Mouse (Mus musculus): ENCODE measurements around the gene Disp1. TPM values are rescaled to one million over a fixed set of nuclear protein-coding genes. Genes with fewer than 3 reads are reported as not detected.

Gene Disp1
- 1 to 10 TPM; 3.8 to 3.9 TPM for total RNA-seq (2021)

- peak; percentile 52 to 85 for DNase-seq (ENCODE audit: extremely low spot score in 1 of 2, low spot score in 2 of 2)
- intact Hi-C loops (cut with DNase I): no loop called here
Measured at GRCm38 (mm10) chr1:183220796-183221718, at the start of gene Disp1. Disp1 (minus strand) TSS chr1:183221522.

GRCm38 (mm10) chr1:183267666-183268065 is 46.3 kb upstream of the Disp1 start:
- no peak for DNase-seq (ENCODE audit: extremely low spot score in 1 of 2, low spot score in 2 of 2)
- intact Hi-C loops (cut with DNase I): no loop called here

- intact Hi-C loops (cut with DNase I): no loop called here
Measured at GRCm38 (mm10) chr1:183265921-183266467, 44.7 kb upstream of the Disp1 start.

GRCm38 (mm10) chr1:183264145-183265008 is 43.1 kb upstream of the Disp1 start:
- no peak for DNase-seq (ENCODE audit: extremely low spot score in 1 of 2, low spot score in 2 of 2)
- intact Hi-C loops (cut with DNase I): no loop called here

More at GRCm38 (mm10) chr1:183265921-183266467, 44.7 kb upstream of the Disp1 start:
- peak in 1 of 2 experiments; percentile 22 for DNase-seq (ENCODE audit: extremely low spot score in 1 of 2, low spot score in 2 of 2)

- intact Hi-C loops (cut with DNase I): no loop called here
- DNase-seq (ENCODE audit: extremely low spot score in 1 of 2, low spot score in 2 of 2): no peak
Measured at GRCm38 (mm10) chr1:183252574-183252973, 31.3 kb upstream of the Disp1 start.

DNA sequence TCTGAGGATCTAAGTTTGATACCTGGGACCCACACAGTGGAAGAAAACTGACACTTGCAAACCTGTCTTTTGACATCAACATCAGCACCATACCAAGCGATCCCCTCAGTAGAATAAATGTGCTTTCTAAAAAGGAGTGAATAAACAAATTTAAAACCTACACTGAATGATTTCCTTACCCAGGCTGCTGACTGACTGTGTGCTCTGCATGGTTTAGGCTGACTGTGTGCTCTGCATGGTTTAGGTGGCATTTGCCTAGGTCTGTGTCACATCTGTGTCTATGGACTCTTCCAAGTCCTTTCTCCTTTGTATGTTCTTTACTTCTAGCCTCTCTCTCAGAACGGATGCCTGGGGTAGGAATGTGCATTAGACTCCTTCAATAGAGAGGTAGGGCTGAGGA is 30.5 kb upstream of the Disp1 start:
- intact Hi-C loops (cut with DNase I): no loop called here
- no peak for DNase-seq (ENCODE audit: extremely low spot score in 1 of 2, low spot score in 2 of 2)

DNA sequence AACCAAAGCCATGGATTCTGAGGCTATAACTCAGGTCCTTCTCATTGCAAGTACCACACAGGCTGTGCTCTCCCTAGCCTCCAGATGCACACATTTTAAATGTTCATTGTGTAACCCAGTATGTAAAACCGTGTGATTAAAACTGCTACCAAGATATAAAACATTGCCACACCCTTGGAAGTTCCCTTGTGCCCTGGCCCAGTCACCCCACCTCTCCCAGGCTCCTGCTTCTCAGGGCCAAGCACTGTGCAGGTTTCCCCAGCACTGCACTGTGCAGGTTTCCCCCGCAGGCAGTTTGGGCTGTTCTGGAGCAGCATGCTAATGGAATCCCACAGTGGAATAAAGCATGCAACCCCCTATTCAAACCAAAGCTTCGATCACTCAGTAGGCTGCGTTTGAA is 29.3 kb upstream of the Disp1 start:
- no peak for DNase-seq (ENCODE audit: extremely low spot score in 1 of 2, low spot score in 2 of 2)
- intact Hi-C loops (cut with DNase I): no loop called here

DNA sequence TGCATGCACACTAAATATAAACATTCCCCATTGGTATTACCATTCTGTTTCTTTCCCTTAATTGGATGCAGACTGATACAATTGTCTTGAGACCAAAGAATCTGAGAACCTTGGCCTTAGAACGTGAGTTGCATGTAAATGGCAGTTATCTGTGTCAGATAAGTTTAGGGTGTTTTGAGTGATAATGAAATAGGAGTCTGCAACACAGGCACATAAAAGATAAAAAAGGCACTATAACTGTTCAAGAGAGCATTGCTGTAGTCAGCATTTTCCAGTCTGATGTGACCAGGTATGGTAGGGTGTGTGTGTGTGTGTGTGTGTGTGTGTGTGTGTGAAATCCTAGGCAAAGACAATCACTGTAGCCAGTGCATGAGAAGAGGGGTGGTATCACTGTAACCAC is 26.8 kb upstream of the Disp1 start:
- no peak for DNase-seq (ENCODE audit: extremely low spot score in 1 of 2, low spot score in 2 of 2)
- intact Hi-C loops (cut with DNase I): no loop called here

DNA sequence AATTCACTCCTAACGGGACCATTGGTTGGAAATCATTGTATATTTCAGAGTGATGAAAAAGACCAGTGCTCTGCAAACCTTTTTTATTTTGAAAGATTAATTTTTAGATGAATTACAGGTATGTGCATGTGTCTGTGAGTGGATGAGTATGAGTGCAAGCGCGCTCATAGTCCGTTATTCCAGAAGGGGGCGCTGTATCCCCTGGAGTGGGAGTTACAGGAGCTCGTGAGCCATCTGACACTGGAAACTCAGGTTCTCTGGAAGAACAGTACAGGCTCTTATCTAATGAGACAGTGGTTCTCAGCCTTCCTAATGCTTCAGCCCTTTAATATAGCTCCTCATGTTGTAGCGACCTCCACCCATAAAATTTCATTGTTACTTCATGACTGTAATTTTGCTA is 22.0 kb upstream of the Disp1 start:
- DNase-seq (ENCODE audit: extremely low spot score in 1 of 2, low spot score in 2 of 2): no peak
- intact Hi-C loops (cut with DNase I): no loop called here

DNA sequence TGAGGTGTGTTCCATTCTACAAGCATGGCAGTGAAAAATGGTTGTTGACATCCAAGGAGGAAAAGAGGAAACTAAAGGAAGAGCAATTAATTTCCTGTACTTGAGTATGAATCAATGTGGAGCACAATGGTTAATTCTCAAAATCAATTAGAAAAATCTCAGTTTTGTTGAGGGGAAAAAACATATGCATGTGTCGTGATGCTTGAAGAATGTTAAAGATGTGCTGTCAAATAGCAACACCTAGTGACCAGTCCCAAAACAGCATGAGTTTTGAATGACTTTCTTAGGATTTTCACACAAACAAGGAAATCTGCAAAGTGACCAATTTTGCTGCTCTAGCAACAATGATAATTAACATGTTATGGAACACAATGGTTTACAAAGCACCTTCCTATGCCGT is 16.6 kb upstream of the Disp1 start:
- intact Hi-C loops (cut with DNase I): loop anchor here (5.0 kb wide), 1 partner anchor 681 kb away; no protein-coding TSS in a partner anchor
- DNase-seq (ENCODE audit: extremely low spot score in 1 of 2, low spot score in 2 of 2): peak in 1 of 2 experiments; percentile 31

GRCm38 (mm10) chr1:183236460-183236859 is 15.1 kb upstream of the Disp1 start:
- no peak for DNase-seq (ENCODE audit: extremely low spot score in 1 of 2, low spot score in 2 of 2)
- intact Hi-C loops (cut with DNase I): loop anchor here (5.0 kb wide), 1 partner anchor 679 kb away; no protein-coding TSS in a partner anchor

DNA sequence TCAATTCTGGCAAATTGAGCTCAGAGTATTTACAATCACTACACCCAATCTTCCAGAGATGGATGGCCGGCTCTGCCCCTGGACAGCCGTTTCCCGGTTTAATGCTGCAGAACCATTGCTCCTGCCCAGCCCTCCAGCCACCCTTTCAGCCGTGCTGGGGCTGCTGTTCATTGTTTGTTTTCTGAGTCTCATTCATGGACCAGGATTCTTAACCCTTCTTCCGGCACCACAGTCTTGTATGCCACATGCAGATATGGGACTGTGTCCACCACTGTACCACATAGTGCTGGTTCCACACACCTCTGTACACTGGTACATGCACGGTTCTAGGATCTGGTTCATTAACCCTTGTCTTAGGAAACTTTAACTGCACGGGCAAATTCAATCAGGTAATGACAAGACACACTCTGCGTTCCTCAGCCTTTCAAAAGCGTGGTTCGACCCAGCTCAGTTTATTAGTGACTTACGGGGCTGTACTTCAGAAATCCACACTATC is 12.4 kb upstream of the Disp1 start:
- intact Hi-C loops (cut with DNase I): no loop called here
- DNase-seq (ENCODE audit: extremely low spot score in 1 of 2, low spot score in 2 of 2): no peak

DNA sequence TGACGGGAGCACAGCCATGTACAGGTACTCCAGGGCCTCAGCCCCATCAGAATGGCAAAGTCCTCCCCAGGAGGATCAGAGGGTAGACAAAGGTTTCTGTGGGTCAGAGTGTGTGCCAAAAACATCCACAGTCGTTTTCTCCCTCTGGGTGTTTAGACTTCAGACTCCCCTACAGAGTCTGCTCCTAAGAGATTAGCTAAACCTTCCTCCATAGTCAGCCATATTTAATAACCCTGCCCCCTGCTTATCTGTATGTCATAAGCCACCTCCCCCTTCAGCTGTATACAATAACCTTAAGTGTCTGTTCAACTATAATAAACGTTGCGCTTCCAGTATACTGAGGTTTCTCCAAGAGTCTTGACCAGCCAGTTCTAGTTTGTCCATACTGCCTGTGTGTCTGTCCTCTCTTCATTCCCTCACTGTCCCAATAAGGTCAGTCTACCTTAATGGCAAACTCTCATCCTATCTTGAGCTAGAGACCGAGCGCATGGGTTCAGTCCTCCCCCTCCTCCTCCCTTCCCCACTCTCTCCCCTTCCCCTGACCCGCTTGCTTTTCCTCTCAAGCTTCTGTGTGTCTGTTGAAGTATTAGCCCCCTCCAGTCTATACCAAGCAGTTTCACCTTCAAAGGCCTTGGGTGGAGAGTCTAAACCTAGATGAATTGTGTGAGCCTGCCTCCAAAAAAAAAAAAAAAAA is 11.8 kb upstream of the Disp1 start:
- intact Hi-C loops (cut with DNase I): no loop called here

GRCm38 (mm10) chr1:183227469-183227868 is 6.1 kb upstream of the Disp1 start:
- no peak for DNase-seq (ENCODE audit: extremely low spot score in 1 of 2, low spot score in 2 of 2)
- intact Hi-C loops (cut with DNase I): no loop called here

More for the DNA sequence above, 11.8 kb upstream of the Disp1 start:
- DNase-seq (ENCODE audit: extremely low spot score in 1 of 2, low spot score in 2 of 2): no peak

DNA sequence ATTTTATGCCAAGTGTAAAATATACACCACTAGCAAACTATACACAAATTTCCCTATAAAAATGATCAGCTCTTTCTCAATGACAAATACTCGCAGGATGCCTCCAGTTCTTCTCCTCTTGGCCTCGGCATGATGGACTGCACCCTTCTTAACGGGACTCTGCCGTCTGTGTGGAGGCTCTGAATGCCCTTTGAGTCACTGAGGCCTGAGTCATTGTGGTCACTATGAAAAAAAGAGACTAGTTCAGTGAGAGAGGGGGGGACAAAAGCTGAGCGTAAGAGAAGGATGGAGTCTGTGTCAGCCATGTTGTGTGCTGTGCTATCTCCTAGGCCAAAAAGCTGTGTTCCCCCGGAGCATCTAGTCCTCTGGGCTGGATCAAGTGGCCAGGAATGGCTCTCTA is 2.3 kb downstream of the Disp1 start:
- intact Hi-C loops (cut with DNase I): no loop called here
- DNase-seq (ENCODE audit: extremely low spot score in 1 of 2, low spot score in 2 of 2): no peak

DNA sequence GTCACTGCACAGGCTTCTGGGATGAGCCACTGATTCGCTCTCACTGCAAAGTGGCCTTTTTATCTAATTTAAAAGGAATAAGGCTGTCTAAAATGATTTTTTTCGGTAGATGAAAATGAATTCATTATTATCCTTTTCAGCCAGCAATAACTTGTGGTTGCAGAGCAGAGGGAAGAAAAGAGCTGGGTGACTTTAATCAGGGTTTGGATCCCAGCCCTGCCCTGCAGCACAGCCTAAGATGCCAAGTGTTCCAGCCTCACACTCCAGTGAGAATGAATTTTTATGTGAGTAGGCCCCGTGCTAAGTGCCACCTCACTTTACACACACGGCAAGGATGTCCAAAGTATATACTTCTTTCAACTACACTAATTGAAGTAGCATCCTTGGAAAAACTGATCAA is 4.6 kb downstream of the Disp1 start:
- DNase-seq (ENCODE audit: extremely low spot score in 1 of 2, low spot score in 2 of 2): no peak
- intact Hi-C loops (cut with DNase I): no loop called here

- intact Hi-C loops (cut with DNase I): no loop called here
- no peak for DNase-seq (ENCODE audit: extremely low spot score in 1 of 2, low spot score in 2 of 2)
Measured at GRCm38 (mm10) chr1:183215706-183216105, 5.6 kb downstream of the Disp1 start.

- intact Hi-C loops (cut with DNase I): no loop called here
- DNase-seq (ENCODE audit: extremely low spot score in 1 of 2, low spot score in 2 of 2): no peak
Measured at GRCm38 (mm10) chr1:183213850-183214249, 7.5 kb downstream of the Disp1 start.
